Mouse (Mus musculus): Measurements from ENCODE around the gene Spag9. TPM values are rescaled to one million over a fixed set of nuclear protein-coding genes. Genes with fewer than 3 reads are reported as not detected.

The Spag9 gene
- total RNA-seq, 2 experiments from 2014 or later: 134 to 170 TPM

- no peak for DNase-seq (ENCODE audit: low spot score)
These were observed 154.9 kb downstream of the Spag9 start for GRCm38 (mm10) chr11:94150519-94151470.

GRCm38 (mm10) chr11:94154201-94154600, 158.3 kb downstream of the Spag9 start:
- no peak for DNase-seq (ENCODE audit: low spot score)

DNA sequence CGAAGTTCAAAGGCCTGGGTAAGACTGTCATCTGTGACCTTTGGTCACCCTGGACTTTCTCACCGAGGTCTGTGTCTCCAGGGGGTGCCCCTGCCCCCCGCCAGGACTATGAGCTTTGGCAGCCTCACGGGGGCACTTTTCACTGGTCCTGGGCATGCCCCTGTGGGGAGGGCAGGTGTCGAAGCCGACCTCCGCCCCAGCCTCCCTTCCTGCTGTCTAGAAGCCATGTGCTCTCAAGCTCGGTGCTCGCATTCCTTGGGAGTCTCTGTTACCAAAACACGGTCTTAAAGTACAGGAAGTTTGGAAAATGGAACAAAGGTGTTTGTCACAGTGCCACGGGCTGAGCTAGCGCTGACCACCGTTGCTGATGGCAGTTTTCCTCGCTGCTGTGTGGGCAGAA, 162.6 kb downstream of the Spag9 start:
- DNase-seq (ENCODE audit: low spot score): no peak

DNA sequence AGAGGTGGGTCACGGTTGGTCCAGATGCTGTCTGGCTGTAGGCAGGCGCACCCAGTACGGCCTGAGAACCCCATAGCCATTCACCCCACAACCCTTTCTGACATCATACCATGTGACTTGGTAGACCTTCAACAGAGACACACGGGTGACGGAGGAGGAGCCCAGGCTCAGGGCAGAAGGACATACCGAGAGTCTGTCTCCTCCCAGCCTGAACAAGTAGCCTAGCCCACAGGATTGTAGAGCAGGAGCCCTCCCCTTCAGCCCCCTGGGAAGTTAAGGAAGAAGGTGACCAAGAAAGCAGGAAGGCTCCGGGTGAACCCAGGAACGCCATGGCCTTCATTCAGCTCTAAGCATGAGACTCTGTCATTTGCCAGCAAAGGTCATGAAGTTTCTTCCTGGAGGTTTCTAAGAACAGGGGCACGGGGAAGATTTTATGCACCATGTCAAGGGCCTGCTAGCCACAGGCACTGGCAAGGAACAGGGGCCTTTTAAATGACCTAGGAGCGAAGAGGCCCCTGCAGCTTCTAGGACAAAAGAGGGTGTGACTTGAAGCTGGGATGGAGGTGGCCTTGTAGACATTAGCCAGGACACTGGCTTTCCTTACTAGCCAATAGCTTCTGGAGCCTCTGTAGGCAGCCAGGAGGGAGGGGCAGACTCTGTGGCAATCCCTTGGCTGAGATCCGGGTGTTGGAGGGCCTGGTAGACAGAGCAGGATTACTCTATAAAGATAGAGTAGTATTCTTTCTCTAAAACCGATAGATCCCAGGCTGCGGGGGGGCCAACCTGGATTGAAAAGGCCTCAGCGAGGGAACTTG, 163.4 kb downstream of the Spag9 start:
- peak; percentile 71 for DNase-seq (ENCODE audit: low spot score)

DNA sequence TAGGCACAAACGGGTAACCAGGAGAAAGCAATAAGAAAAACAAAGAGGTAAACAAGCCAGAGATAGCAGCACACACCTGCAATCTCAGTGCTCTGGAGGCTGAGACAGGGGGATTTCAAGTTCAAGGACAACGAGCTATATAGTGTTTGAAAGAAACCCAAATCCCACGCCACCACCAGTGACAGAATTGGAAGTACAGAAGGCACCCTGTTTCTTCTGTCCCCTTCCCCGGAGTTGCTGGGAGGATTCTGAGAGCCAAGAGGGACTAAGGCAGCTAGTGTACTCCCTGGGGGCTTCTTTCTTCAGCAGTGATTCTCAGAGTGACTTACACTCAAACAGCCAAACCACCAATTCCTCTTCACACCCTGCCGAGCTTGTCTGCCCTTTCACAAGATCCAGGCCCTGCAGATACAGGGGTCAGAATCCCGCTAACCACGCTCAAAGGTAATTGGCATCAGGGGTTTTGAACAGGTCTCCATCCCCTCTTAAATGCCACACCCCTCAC, 164.1 kb downstream of the Spag9 start:
- no peak for DNase-seq (ENCODE audit: low spot score)

- DNase-seq (ENCODE audit: low spot score): peak; percentile 75
These were observed 164.8 kb downstream of the Spag9 start for GRCm38 (mm10) chr11:94160443-94161266.

DNA sequence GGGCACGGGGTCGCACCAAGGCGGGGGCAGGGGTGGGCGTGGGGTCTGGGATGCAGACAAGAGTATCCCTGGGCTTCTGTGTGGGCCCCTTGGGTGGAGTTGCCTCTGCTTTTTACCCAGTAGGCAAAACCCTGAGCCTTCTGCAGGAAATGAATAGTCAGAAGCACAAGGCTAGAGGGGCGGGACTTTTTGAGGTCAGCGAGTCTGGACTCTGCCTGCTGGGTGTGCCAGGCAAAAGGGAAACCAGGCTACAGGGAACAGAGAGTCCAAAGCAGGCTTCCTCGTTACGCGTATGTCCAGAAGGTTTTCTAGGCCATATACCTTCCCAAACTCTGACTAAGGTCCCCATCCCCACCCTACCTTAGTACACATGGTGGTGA, 165.4 kb downstream of the Spag9 start:
- DNase-seq (ENCODE audit: low spot score): peak; percentile 67

GRCm38 (mm10) chr11:94161867-94162581, 166.1 kb downstream of the Spag9 start:
- DNase-seq (ENCODE audit: low spot score): no peak

DNA sequence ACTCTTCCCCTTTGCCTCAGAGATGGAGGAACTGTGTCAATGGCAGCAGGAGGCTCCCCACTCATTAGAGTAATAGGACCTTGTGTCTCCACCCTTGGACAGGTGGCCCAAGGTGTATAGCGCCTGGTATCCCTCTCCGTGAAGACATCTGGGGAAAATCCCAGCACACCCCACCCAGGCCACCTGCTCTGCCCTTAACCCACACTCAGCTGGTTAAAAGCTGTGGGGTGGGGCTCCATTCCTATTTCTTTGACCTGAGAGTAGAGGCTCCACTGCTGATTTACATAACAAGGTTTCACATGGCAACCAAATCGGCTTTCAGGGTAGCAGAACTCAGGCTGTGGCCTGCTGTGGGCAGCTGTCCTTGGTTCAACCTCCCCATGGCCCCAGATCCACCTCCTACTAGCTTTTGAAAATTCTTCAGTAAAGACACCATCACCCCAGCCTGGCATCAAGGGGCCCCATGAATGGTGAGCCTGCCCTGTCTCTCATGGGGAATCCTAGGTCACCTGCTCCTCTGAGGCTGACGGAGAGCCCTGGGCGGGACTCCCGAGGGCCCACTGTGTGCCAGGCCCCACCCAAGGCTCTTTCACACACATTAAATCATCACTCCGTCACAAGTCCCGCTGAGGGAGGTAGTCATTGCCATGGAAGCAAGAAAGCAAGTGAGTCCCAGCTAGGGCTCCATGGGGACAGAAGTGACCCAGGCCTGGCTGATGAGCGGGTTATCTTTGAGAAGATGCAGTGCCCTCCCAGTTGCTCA, 167.3 kb downstream of the Spag9 start:
- DNase-seq (ENCODE audit: low spot score): no peak

GRCm38 (mm10) chr11:94165745-94166144, 169.9 kb downstream of the Spag9 start:
- DNase-seq (ENCODE audit: low spot score): no peak

- DNase-seq (ENCODE audit: low spot score): no peak
These were observed 172.3 kb downstream of the Spag9 start for GRCm38 (mm10) chr11:94168238-94168637.

DNA sequence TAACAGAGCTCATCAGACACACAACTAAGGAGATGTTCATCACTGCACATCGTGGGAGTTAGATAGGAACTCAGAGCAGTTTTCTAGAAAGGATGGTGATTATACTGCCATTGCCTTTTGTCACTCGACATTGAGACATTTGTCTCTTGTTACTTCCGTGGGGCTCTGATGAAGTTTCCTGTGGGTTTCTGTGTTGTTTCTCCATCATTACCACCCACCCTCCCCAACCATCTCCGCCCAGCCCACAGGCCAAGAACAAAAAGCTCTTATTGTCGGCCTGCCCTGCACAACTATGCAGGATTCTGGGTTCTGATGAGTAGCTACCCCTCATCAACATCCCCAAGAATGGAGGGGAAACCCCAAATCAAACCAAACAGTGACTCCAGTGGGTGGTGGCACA, 173.7 kb downstream of the Spag9 start:
- no peak for DNase-seq (ENCODE audit: low spot score)

DNA sequence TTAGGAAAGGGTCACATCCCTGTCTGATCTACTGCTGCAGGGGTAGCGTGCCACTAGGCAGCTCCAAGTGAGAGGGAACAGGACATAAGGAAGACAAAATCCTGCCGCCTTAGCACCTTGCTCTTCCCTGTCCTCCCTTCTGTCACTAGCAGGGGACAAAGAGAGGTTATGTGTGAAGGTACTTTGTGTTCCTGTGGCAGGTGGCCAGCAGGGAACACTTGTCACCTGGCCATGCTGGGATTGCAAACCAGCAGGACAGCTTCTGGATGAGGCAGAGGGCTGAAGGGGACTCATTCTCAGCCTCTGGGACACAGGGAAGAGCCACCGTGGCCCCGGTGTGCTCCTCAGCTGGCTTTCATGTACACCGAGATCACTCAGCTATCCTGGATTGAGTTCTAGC, 175.8 kb downstream of the Spag9 start:
- no peak for DNase-seq (ENCODE audit: low spot score)

DNA sequence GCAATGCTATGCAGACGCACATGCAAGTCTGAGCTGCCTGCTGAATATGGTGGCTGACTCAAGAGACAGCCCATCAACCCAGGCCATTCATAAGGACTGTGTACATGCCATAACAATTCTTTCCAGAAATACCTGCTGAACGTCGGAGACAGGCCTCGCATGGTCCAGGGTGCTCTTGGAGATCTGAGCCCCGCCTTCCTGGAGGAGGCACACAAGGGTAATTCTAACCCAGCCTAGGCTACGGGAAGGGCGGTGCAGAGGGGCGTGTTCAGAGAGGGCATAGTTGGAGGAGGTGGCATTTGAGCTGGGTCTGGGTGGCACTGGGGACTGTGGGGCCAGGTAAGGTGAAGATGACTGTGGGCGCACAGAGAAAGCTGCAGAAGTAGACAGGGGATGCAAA, 176.3 kb downstream of the Spag9 start:
- DNase-seq (ENCODE audit: low spot score): no peak

DNA sequence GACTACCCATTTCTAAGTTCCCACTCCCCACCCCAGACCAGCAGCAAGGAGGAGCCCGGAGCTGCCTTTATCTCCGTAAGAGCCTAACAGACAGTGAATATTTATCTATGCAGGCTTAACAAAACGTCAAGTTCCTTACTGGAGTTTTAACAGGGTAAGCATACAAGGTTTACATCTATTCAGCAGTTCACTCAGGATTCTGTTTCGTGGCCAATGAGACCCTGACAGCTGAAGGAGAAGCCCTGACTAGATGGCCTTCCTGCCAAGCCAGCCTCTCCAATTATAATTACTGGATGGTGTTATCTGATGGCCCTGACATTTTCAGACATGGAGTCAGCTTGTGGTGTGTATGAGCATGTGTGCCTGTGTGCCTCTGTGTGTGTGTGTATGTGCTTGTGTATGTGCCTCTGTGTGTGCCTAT, 177.8 kb downstream of the Spag9 start:
- no peak for DNase-seq (ENCODE audit: low spot score)

DNA sequence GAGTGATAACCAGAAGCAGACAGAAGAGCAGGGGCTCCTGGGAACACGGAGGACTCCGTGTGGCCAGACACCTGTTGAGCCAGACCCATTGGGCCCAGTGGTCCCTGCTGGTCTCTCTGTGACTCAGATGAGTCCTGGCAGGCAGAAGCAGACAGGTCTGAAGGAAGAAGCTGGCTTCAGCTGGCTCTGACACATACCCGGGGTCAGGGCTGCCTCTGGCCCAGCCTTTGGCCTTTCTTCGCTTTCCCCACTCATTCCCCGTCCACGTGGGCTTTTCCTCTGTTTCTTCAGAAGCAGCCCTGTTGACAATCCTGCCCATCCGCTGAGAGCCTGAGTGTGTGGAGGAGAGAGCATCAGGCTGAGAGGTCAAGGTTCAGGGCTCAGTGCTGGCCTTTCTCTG, 179.4 kb downstream of the Spag9 start:
- no peak for DNase-seq (ENCODE audit: low spot score)
